Mouse (Mus musculus): ENCODE measurements around the gene E2f3. TPM values are rescaled to one million over a fixed set of nuclear protein-coding genes. Genes with fewer than 3 reads are reported as not detected.

E2f3 gene
- polyA plus RNA-seq, 1 experiment from 2014 or later: 10.7 TPM

DNA sequence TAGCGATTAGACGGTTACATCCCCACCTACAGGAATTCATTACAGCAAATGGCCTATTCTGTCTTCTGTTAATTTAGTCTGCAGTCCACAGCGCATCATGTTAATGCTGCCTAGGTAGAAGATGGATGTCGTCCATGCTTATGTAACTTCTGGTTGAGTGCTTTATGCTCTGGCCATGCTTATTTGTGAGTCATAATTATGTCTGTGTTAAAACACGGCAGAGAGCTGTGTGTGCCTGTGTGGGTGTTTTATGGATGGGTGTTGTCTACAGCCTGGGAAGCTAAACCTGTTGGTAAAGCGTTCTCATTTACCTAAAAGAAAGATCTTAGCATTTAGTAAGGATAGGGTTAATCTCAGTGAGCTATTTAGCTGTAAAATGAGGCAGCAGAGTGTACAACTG lies 26.4 kb upstream of the E2f3 start:
- Histone ChIP-seq H3K9ac (ENCODE audit: low read length) (no peak overlapping the region), H3K4me3 (ENCODE audit: low read depth, low read length) (no peak overlapping the region), H3K27ac (ENCODE audit: low read depth) (no peak overlapping the region), H3K9me3 (ENCODE audit: control insufficient read depth, low read length) (no peaks in the 10 kb centered on the region), H3K36me3 (ENCODE audit: control insufficient read depth, insufficient read depth, low read length) (no peaks in the 10 kb centered on the region), H3K4me2 (ENCODE audit: low read length) (no peak overlapping the region), H3K4me1 (replicated peaks; ENCODE audit: control insufficient read depth, insufficient read depth, low read length) (no peaks in the 10 kb centered on the region), H3K27me3 (replicated peaks; ENCODE audit: control insufficient read depth, insufficient read depth, low read length) (no peaks in the 10 kb centered on the region)
- WGBS: 75% methylated on average over 6 of the region's 6 CpGs
- DNase-seq (ENCODE audit: low spot score) (no peak), ATAC-seq (replicated peaks; ENCODE audit: low FRiP score, low TSS enrichment, low read depth) (no peak)

DNA sequence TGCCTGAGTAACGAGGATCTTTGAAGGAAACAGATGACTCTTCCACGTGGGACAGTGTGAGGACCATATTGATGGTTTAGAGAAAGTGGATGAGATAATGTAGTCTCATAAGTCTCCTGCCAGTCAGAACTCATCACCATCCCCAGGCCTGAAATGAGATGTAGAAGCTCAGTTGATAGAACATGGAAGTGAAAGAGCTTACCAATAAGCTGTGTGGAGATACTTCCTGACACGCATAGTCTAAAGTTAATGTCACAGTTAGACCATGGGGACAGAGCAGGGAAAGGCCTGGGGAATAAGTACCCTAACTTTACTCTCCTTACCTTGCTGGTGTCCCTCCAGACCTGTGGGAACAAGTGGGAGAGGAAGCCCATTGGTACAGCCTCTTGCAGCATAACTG lies 22.9 kb upstream of the E2f3 start:
- Histone ChIP-seq H3K9ac (ENCODE audit: low read length) (no peak overlapping the region), H3K36me3 (ENCODE audit: control insufficient read depth, insufficient read depth, low read length) (no peaks in the 10 kb centered on the region), H3K4me3 (ENCODE audit: low read depth, low read length) (no peak overlapping the region), H3K9me3 (ENCODE audit: control insufficient read depth, low read length) (no peaks in the 10 kb centered on the region), H3K27ac (ENCODE audit: low read depth) (no peak overlapping the region), H3K4me2 (ENCODE audit: low read length) (no peak overlapping the region), H3K27me3 (replicated peaks; ENCODE audit: control insufficient read depth, insufficient read depth, low read length) (no peaks in the 10 kb centered on the region), H3K4me1 (replicated peaks; ENCODE audit: control insufficient read depth, insufficient read depth, low read length) (no peaks in the 10 kb centered on the region)
- 81% methylated on average over 3 of the region's 3 CpGs for WGBS
- DNase-seq (ENCODE audit: low spot score): no peak
- ATAC-seq (replicated peaks; ENCODE audit: low FRiP score, low TSS enrichment, low read depth): no peak

DNA sequence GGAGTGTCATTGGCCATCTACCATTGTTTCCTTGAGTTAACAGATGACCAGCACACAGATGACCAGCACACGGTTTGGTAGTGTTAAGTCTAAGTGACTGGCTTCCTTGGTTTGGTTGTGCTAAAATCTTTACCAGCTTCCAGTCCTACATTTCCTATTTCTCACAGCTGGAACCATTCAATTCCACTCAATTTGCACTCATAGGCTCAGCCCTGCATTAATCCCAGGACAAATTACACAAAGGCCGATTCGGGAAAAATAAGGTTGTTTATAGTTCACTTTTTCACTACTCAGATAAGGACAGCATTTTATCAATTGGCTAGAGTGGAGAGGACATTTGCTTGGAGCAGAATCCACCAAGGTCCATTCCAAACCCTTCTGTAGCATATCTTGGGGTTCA lies 19.6 kb upstream of the E2f3 start:
- no peaks in the 10 kb centered on the region for H3K27me3 ChIP-seq (replicated peaks; ENCODE audit: control insufficient read depth, insufficient read depth, low read length)
- no peak for ATAC-seq (replicated peaks; ENCODE audit: low FRiP score, low TSS enrichment, low read depth)

DNA sequence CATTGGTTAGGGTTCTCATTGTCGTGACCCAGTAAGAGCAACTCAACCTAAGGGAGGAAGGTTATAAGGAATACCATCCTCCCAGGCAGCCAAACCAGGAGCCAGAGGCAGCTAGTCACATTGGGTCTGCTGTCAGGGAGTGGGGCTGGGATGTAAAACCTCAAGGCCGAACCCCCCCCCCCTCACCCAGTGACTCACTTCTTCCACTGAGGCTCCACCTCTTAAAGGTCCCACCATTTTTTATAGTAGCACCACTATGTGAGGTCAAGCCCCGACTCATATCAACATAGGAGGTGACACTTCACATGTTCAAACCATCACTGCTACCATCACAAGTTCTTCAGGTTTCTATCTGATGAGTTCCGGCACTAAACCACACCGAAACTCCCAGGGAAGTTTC lies 19.0 kb upstream of the E2f3 start:
- H3K27ac ChIP-seq (ENCODE audit: low read depth): no peak overlapping the region
- DNase-seq (ENCODE audit: low spot score) (no peak), ATAC-seq (replicated peaks; ENCODE audit: low FRiP score, low TSS enrichment, low read depth) (no peak)
- no peaks in the 10 kb centered on the region for H3K9me3 ChIP-seq (ENCODE audit: control insufficient read depth, low read length)
- no peaks in the 10 kb centered on the region for H3K4me1 ChIP-seq (replicated peaks; ENCODE audit: control insufficient read depth, insufficient read depth, low read length)
- H3K4me3 ChIP-seq (ENCODE audit: low read depth, low read length): no peak overlapping the region
- H3K36me3 ChIP-seq (ENCODE audit: control insufficient read depth, insufficient read depth, low read length): no peaks in the 10 kb centered on the region
- H3K9ac ChIP-seq (ENCODE audit: low read length): no peak overlapping the region
- no peak overlapping the region for H3K4me2 ChIP-seq (ENCODE audit: low read length)
- WGBS: 89% methylated on average over 5 of the region's 5 CpGs
- no peaks in the 10 kb centered on the region for H3K27me3 ChIP-seq (replicated peaks; ENCODE audit: control insufficient read depth, insufficient read depth, low read length)

More for the DNA sequence above, 19.6 kb upstream of the E2f3 start:
- Histone ChIP-seq H3K9ac (ENCODE audit: low read length) (no peak overlapping the region), H3K27ac (ENCODE audit: low read depth) (no peak overlapping the region), H3K9me3 (ENCODE audit: control insufficient read depth, low read length) (no peaks in the 10 kb centered on the region), H3K4me2 (ENCODE audit: low read length) (no peak overlapping the region), H3K4me3 (ENCODE audit: low read depth, low read length) (no peak overlapping the region), H3K4me1 (replicated peaks; ENCODE audit: control insufficient read depth, insufficient read depth, low read length) (no peaks in the 10 kb centered on the region), H3K36me3 (ENCODE audit: control insufficient read depth, insufficient read depth, low read length) (no peaks in the 10 kb centered on the region)
- 80% methylated on average over 3 of the region's 3 CpGs for WGBS
- no peak for DNase-seq (ENCODE audit: low spot score)

DNA sequence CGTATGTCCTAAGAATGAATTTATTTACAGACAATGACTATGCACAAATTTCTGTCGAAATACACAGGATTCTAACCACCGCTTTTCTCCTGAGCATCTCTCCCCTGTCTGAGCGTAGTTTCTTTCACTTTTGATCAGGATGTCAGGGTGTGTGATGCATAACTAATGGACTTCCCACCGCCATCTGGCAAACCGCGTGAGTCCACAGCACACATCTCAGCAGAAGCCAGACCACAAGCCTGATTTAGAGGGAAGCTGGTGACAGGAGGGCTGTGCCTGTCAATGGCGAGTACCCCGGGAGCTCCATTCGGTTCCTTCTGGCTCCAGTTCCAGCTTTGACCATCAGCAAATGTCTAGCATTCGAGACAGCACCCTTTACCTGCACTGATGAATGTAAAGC lies 17.3 kb upstream of the E2f3 start:
- DNase-seq (ENCODE audit: low spot score) (no peak), ATAC-seq (replicated peaks; ENCODE audit: low FRiP score, low TSS enrichment, low read depth) (no peak)
- H3K27ac ChIP-seq (ENCODE audit: low read depth): no peak overlapping the region
- H3K9me3 ChIP-seq (ENCODE audit: control insufficient read depth, low read length): no peaks in the 10 kb centered on the region
- no peaks in the 10 kb centered on the region for H3K27me3 ChIP-seq (replicated peaks; ENCODE audit: control insufficient read depth, insufficient read depth, low read length)
- no peaks in the 10 kb centered on the region for H3K36me3 ChIP-seq (ENCODE audit: control insufficient read depth, insufficient read depth, low read length)
- 68% methylated on average over 11 of the region's 11 CpGs for WGBS
- no peak overlapping the region for H3K9ac ChIP-seq (ENCODE audit: low read length)
- no peak overlapping the region for H3K4me3 ChIP-seq (ENCODE audit: low read depth, low read length)
- H3K4me1 ChIP-seq (replicated peaks; ENCODE audit: control insufficient read depth, insufficient read depth, low read length): no peaks in the 10 kb centered on the region
- H3K4me2 ChIP-seq (ENCODE audit: low read length): no peak overlapping the region

DNA sequence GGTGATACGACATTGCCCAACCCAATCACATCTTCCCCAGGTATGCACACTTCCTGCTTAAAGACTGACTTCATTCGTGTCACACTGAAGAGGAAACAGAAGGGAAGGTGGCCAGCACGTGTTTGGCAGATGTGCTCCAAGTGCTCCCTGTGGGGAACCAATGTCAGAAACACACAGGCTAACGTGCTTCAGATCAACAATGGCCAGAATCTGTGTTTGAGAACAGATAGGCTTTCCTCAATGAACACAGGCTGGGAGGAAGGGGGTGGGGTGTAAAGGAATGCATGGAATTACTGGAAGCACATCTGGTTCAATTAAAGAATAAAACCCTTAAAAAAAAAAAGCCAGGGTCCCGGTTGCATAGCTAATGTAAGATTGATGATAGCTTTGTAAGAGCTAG lies 15.2 kb upstream of the E2f3 start:
- Histone ChIP-seq H3K4me1 (replicated peaks; ENCODE audit: control insufficient read depth, insufficient read depth, low read length) (no peaks in the 10 kb centered on the region), H3K9me3 (ENCODE audit: control insufficient read depth, low read length) (no peaks in the 10 kb centered on the region), H3K4me3 (ENCODE audit: low read depth, low read length) (no peak overlapping the region), H3K36me3 (ENCODE audit: control insufficient read depth, insufficient read depth, low read length) (no peaks in the 10 kb centered on the region), H3K9ac (ENCODE audit: low read length) (no peak overlapping the region), H3K4me2 (ENCODE audit: low read length) (no peak overlapping the region), H3K27ac (ENCODE audit: low read depth) (no peak overlapping the region), H3K27me3 (replicated peaks; ENCODE audit: control insufficient read depth, insufficient read depth, low read length) (no peaks in the 10 kb centered on the region)
- DNase-seq (ENCODE audit: low spot score): no peak
- ATAC-seq (replicated peaks; ENCODE audit: low FRiP score, low TSS enrichment, low read depth): no peak
- WGBS: 28% methylated on average over 5 of the region's 5 CpGs

- ATAC-seq (replicated peaks; ENCODE audit: low FRiP score, low TSS enrichment, low read depth) (no peak), DNase-seq (ENCODE audit: low spot score) (no peak)
- Histone ChIP-seq H3K27ac (ENCODE audit: low read depth) (no peak overlapping the region), H3K4me1 (replicated peaks; ENCODE audit: control insufficient read depth, insufficient read depth, low read length) (peaks cover 1% of the 10 kb centered on the region), H3K36me3 (ENCODE audit: control insufficient read depth, insufficient read depth, low read length) (no peaks in the 10 kb centered on the region), H3K9me3 (ENCODE audit: control insufficient read depth, low read length) (no peaks in the 10 kb centered on the region), H3K27me3 (replicated peaks; ENCODE audit: control insufficient read depth, insufficient read depth, low read length) (no peaks in the 10 kb centered on the region), H3K4me2 (ENCODE audit: low read length) (no peak overlapping the region), H3K9ac (ENCODE audit: low read length) (no peak overlapping the region), H3K4me3 (ENCODE audit: low read depth, low read length) (no peak overlapping the region)
- 87% methylated on average over 6 of the region's 6 CpGs for WGBS
Observed at GRCm38 (mm10) chr13:29987956-29988355, 2.1 kb upstream of the E2f3 start.

DNA sequence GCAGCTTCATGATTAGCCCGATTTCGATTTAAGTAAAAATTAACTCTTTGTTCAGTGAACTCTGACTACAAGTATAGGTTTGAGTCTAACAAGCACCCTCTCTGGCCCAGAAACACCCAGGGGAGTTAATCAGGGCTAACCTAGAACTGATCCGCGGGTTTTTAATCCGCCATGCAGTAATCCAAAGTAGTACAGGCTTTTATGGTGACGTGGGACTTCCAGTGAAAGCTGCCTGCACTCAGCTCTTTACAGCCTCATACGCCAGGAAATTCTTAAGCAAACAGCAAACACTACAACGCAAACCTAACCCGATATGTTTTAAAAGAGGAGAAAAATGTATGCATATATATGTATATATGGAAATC lies 875 bp upstream of the E2f3 start:
- Histone ChIP-seq H3K9me3 (ENCODE audit: control insufficient read depth, low read length) (no peaks in the 10 kb centered on the region), H3K27ac (ENCODE audit: low read depth) (peak overlapping the region; percentile 55), H3K4me3 (ENCODE audit: low read depth, low read length) (peak overlapping the region; percentile 99), H3K9ac (ENCODE audit: low read length) (peak overlapping the region; percentile 43), H3K27me3 (replicated peaks; ENCODE audit: control insufficient read depth, insufficient read depth, low read length) (no peaks in the 10 kb centered on the region), H3K4me1 (replicated peaks; ENCODE audit: control insufficient read depth, insufficient read depth, low read length) (peaks cover 7% of the 10 kb centered on the region), H3K36me3 (ENCODE audit: control insufficient read depth, insufficient read depth, low read length) (no peaks in the 10 kb centered on the region), H3K4me2 (ENCODE audit: low read length) (peak overlapping the region; percentile 65)
- 10% methylated on average over 9 of the region's 9 CpGs for WGBS
- DNase-seq (ENCODE audit: low spot score) (no peak), ATAC-seq (replicated peaks; ENCODE audit: low FRiP score, low TSS enrichment, low read depth) (no peak)

DNA sequence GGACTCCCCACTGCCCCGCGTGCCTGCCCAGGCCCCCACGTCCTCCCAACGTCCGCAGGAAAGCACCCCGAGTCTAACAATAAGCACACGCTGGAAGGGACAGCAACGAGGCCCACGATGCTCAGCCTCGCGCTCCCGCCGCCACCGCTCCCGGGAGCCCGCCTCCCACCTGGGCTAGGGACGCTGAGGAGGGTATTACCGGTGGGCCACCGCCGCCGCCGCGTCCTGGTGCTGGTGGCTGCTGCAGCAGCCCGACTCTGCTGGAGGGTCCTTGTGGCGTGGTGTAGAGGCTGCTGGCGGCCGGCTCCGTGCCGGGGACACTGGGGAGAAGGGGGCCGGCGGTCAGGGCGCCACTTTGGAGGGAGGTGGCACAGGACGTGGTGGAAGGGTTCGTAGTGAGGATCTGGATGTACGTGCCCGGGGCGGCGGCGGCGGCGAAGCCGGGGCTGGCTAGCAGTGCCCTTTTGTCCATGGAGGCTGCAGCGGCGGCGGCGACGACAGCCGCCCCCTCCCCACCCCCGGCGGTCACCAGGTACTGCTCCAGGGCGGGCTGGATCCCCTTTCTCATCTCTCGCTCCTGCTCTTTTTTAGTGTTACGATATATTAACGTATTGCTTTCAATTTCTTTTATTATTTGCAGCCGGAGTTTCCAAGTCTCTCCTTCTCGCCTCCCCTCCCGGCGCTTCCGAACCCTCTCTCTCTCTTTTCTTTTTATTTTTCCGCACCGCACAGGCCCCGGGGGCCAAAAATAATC lies 585 bp downstream of the E2f3 start:
- Histone ChIP-seq H3K9ac (ENCODE audit: low read length) (peak overlapping the region; percentile 99), H3K4me3 (ENCODE audit: low read depth, low read length) (peak overlapping the region; percentile 99), H3K27me3 (replicated peaks; ENCODE audit: control insufficient read depth, insufficient read depth, low read length) (no peaks in the 10 kb centered on the region), H3K9me3 (ENCODE audit: control insufficient read depth, low read length) (no peaks in the 10 kb centered on the region), H3K36me3 (ENCODE audit: control insufficient read depth, insufficient read depth, low read length) (no peaks in the 10 kb centered on the region), H3K4me2 (ENCODE audit: low read length) (peak overlapping the region; percentile 65), H3K4me1 (replicated peaks; ENCODE audit: control insufficient read depth, insufficient read depth, low read length) (peaks cover 7% of the 10 kb centered on the region), H3K27ac (ENCODE audit: low read depth) (peak overlapping the region; percentile 94)
- peak; percentile 81 for DNase-seq (ENCODE audit: low spot score)
- under 1% methylated on average over 55 of the region's 62 CpGs for WGBS
- no peak for ATAC-seq (replicated peaks; ENCODE audit: low FRiP score, low TSS enrichment, low read depth)

Data from intestine, embryonic 14.5 days (tissue).